ENCODE assay signal across 16 mouse cellular contexts in genomic region chr3:84646331-84646845, GRCm38 (mm10). TPM values are rescaled to one million over a fixed set of nuclear protein-coding genes. Genes with fewer than 3 reads are reported as not detected.
A peak's percentile ranks its signal among the peaks of the same experiment; 100 is the strongest.
DNase-seq lines count a peak whose midpoint lies in the region; ATAC-seq and TF ChIP-seq lines count a peak whose summit lies in the region.
"Had no signal": no experiment of that assay in that cellular context is flagged by ENCODE, and none has a peak within 500 bp of the region (broad histone marks: within the 10 kb centered on the region; RNA-seq: fewer than 3 reads in every experiment).

No protein-coding gene starts in this region.

- no peak for ATAC-seq in stomach, embryonic 16.5 days (ENCODE audit: insufficient read depth, low FRiP score)
- ATAC-seq in hindbrain, postnatal 0 days: no peak
- ATAC-seq: activated CD4-positive, CD25-positive, alpha-beta regulatory T cell, adult 4 months had no signal

- no peaks in the 10 kb centered on the region for H3K27me3 ChIP-seq in stomach, embryonic 16.5 days (ENCODE audit: control insufficient read depth, insufficient read depth, low read length)
- no peaks in the 10 kb centered on the region for H3K27me3 ChIP-seq in hindbrain, postnatal 0 days (ENCODE audit: insufficient read depth, low read length)
- H3K27me3 ChIP-seq: liver, embryonic 15.5 days; neural tube, embryonic 15.5 days had no signal

- no peak overlapping the region for H3K4me3 ChIP-seq in stomach, embryonic 16.5 days (replicated peaks; ENCODE audit: low read length)
- no peak overlapping the region for H3K4me3 ChIP-seq in hindbrain, postnatal 0 days (ENCODE audit: low read length)
- H3K4me3 ChIP-seq: heart, adult 2 months; liver, embryonic 15.5 days; neural tube, embryonic 15.5 days had no signal

- H3K4me2 ChIP-seq in stomach, embryonic 16.5 days (ENCODE audit: low read depth, low read length): no peak overlapping the region
- H3K4me2 ChIP-seq in hindbrain, postnatal 0 days (ENCODE audit: low read depth, low read length): no peak overlapping the region
- H3K4me2 ChIP-seq: liver, embryonic 15.5 days; neural tube, embryonic 15.5 days had no signal

- peak; percentile 50 to 93 for DNase-seq in adrenal gland, adult (ENCODE audit: inconsistent age in 2 of 2, low spot score in 1 of 2)
- no peak for DNase-seq in adrenal gland, postnatal 4 days (ENCODE audit: low spot score in 2 of 2)
- peak; percentile 53 to 57 for DNase-seq in lung, adult 18-20 months
- DNase-seq in lung, postnatal 14 days: no peak
- peak; percentile 60 for DNase-seq in adrenal gland, postnatal 25 days
- no peak for DNase-seq in hindbrain, postnatal 0 days (ENCODE audit: low spot score)
- no peak for DNase-seq in layer of hippocampus, adult 8-10 months (ENCODE audit: low spot score in 2 of 2)
- DNase-seq: heart, adult 2 months; left cerebral cortex, postnatal 4 days had no signal

- TF ChIP-seq CTCF in hindbrain, postnatal 0 days (IDR thresholded peaks at IDR 0.05; ENCODE audit: low read depth): no peak

- H3K27ac ChIP-seq in stomach, embryonic 16.5 days (ENCODE audit: low read length): peak overlapping the region; percentile 88
- no peak overlapping the region for H3K27ac ChIP-seq in hindbrain, postnatal 0 days
- H3K27ac ChIP-seq: heart, adult 2 months; liver, embryonic 15.5 days; neural tube, embryonic 15.5 days had no signal

- no peaks in the 10 kb centered on the region for H3K9me3 ChIP-seq in stomach, embryonic 16.5 days (replicated peaks; ENCODE audit: control insufficient read depth, low read length)
- H3K9me3 ChIP-seq in hindbrain, postnatal 0 days (ENCODE audit: low read length): no peaks in the 10 kb centered on the region
- H3K9me3 ChIP-seq: liver, embryonic 15.5 days; neural tube, embryonic 15.5 days had no signal

- 60% methylated on average over 8 of the region's 8 CpGs for WGBS in stomach, embryonic 16.5 days
- 73% methylated on average over 8 of the region's 8 CpGs for WGBS in hindbrain, postnatal 0 days

- peaks cover 6% of the 10 kb centered on the region; the same call in 1 of the 2 replicates for H3K4me1 ChIP-seq in stomach, embryonic 16.5 days (ENCODE audit: control insufficient read depth, insufficient read depth, low read length)
- 0 out of 2 replicates have a peak, but pooled peaks cover 5% of the 10 kb centered on the region for H3K4me1 ChIP-seq in hindbrain, postnatal 0 days (ENCODE audit: insufficient read depth, low read length)

- H3K9ac ChIP-seq in stomach, embryonic 16.5 days (ENCODE audit: low read length): no peak overlapping the region
- H3K9ac ChIP-seq in hindbrain, postnatal 0 days (replicated peaks; ENCODE audit: low read length): no peak overlapping the region
- H3K9ac ChIP-seq: liver, embryonic 15.5 days; neural tube, embryonic 15.5 days had no signal

- no peaks in the 10 kb centered on the region for H3K36me3 ChIP-seq in stomach, embryonic 16.5 days (ENCODE audit: control insufficient read depth, insufficient read depth, low read length)
- H3K36me3 ChIP-seq in hindbrain, postnatal 0 days (ENCODE audit: insufficient read depth, low read length): no peaks in the 10 kb centered on the region
- H3K36me3 ChIP-seq: liver, embryonic 15.5 days; neural tube, embryonic 15.5 days had no signal

RNA-seq across cellular contexts. Expression of gene Tmem154, which starts 19.6 kb away (rescaled TPM):
- total RNA-seq in adrenal gland, postnatal 4 days (2021): 1 to 10 TPM; 4.1 to 5.0 TPM
- total RNA-seq in adrenal gland, postnatal 25 days (2021): 4.5 and 13.2 TPM in 2 replicates
- 14.8 and 19.1 TPM in 2 replicates for polyA plus RNA-seq in stomach, embryonic 16.5 days (2015; fragmentation: Nextera tagmentation; extraction: Ambion mirVana)
- 0.37 and 0.90 TPM in 2 replicates for total RNA-seq in hindbrain, postnatal 0 days (2014; rRNA removed)
- 0.89 and 1.00 TPM in 2 replicates for polyA plus RNA-seq in hindbrain, postnatal 0 days (2015; fragmentation: Nextera tagmentation; extraction: Ambion mirVana)
- total RNA-seq in layer of hippocampus, adult 8-10 months (2022): 1 to 10 TPM in 2 of 4 experiments, under 1 TPM in 2; 0.49 to 2.8 (median 0.92) TPM

RNA-seq across cellular contexts. Expression of gene Tigd4, which starts 53.0 kb away (rescaled TPM):
- total RNA-seq in adrenal gland, postnatal 4 days (2021): 1 to 10 TPM in 1 of 2 experiments, under 1 TPM in 1; 0.28 to 2.8 TPM
- 0.18 TPM in 1 of 2 replicates, not detected in the other for total RNA-seq in adrenal gland, postnatal 25 days (2021)
- polyA plus RNA-seq in stomach, embryonic 16.5 days (2015; fragmentation: Nextera tagmentation; extraction: Ambion mirVana): 0.21 and 0.31 TPM in 2 replicates
- not detected in 2 replicates for total RNA-seq in hindbrain, postnatal 0 days (2014; rRNA removed)
- polyA plus RNA-seq in hindbrain, postnatal 0 days (2015; fragmentation: Nextera tagmentation; extraction: Ambion mirVana): 0.06 TPM in 1 of 2 replicates, not detected in the other
- not detected for total RNA-seq in layer of hippocampus, adult 8-10 months (2022)
- total RNA-seq: common myeloid progenitor, adult 5-6 weeks; left cerebral cortex, postnatal 4 days; megakaryocyte progenitor cell, adult 5-6 weeks; MEL had no signal
- polyA plus RNA-seq: activated CD4-positive, CD25-positive, alpha-beta regulatory T cell, adult 4 months; heart, adult 2 months had no signal

Comparison
In these comparisons a context has a peak if more than half of its experiments do, and no peak if none do; other contexts are left out.
1. DNase-seq: peak in adrenal gland, adult (2 of 2), lung, adult 18-20 months (2 of 2) and adrenal gland, postnatal 25 days (single experiment); none in adrenal gland, postnatal 4 days (0 of 2), lung, postnatal 14 days (single experiment), hindbrain, postnatal 0 days (single experiment) and layer of hippocampus, adult 8-10 months (0 of 2).